Mouse (Mus musculus): Measurements from ENCODE around the gene Galp.
"Not testable (repeated sequence)": the region's sequence is repeated elsewhere in the genome, so short reads cannot be mapped to it uniquely, and the experiment has no call there.

The Galp gene

DNA sequence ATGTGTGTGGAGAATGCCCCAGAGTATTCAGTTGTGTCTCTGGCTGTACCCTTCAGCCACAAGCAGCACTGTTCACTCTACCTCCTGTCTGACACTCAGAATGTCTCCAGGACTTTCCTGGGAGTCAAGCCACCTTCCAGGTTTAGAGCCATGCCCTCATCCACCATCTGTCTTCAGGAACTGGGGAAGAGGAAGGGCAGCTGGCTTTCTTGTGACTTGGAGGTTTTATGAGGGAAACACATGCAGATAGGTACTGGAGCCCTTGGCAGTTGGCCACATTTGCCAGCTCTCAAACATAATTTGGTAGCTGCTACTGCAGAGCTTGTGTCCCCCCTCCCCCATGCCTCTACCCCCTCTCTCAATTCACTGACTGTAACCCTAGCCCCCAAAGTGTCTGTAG lies 17.9 kb upstream of the Galp start:
- DNase-seq (ENCODE audit: low spot score in 2 of 2): no peak

DNA sequence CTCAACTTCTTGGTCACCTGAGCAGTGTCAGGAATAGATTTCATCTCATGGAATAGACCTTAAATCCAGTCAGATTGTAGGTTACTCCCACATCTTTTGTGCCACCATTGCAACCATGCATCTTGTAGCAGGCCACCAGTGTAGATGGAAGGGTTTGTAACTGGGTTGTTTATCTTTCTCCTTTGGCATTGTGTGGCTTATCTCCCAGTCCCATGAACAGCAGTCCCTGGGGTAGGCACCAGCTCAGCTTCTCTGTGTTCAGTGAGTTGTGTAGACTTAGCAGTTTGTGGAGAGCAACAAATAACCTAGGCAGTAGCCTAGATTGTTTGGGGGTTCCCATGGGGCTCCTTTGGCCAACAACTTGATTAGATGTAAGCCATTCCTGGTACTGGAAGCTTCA lies 14.0 kb upstream of the Galp start:
- no peak for DNase-seq (ENCODE audit: low spot score in 2 of 2)

DNA sequence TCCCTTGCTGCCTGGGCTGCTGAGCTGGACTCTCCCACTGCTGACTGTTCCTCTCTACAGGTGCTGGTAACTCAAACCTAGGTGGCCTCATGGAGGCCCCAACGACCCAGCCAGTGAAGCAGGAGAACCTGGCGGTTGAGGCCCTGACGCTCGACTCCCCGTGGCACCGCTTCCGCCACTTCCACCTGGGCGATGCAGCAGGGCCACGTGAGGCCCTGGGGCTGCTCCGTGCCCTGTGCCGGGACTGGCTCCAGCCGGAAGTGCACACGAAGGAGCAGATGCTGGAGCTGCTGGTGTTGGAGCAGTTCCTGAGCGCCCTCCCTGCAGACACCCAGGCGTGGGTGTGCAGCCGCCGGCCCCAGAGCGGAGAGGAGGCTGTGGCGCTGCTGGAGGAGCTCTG lies 13.1 kb upstream of the Galp start:
- no peak for DNase-seq (ENCODE audit: low spot score in 2 of 2)

DNA sequence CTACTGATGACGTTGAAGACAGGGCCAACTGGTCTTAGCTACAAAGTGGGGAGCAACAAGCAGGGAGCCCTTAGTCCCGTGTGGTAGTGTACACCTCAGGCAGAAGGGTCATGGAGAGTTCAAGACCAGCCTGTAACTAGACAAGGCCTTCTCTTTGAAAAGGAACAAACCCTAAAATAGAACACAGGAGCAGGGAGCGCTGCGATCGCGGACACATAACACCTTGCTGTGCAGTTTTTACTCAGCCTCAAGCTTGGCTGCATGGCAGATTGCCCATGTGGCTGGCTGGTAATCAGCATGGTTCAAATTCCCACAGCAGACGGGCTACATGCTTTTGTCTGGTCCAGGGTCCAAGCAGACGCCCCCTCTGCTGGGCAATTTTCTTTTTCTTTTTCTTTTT lies 12.4 kb upstream of the Galp start:
- no peak for DNase-seq (ENCODE audit: low spot score in 2 of 2)

DNA sequence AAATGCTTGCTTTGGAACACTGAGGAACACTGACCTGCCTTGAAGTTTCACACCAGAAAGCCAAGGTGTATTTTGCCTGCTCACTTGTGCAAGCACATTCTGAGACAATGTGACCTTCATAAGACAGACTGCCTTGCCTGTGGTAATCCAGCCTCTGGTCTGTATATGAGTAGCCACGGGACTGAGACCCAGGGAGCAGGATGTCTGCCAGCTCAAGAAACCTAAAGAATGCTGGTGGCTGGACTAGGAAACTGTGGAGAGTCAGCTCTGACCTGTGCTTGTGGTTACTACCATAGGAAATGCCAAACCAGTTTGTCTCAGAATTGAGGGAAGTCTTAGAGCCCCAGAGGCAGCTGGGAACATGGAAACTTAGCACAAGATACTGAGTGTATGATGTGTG lies 11.5 kb upstream of the Galp start:
- DNase-seq (ENCODE audit: low spot score in 2 of 2): no peak

DNA sequence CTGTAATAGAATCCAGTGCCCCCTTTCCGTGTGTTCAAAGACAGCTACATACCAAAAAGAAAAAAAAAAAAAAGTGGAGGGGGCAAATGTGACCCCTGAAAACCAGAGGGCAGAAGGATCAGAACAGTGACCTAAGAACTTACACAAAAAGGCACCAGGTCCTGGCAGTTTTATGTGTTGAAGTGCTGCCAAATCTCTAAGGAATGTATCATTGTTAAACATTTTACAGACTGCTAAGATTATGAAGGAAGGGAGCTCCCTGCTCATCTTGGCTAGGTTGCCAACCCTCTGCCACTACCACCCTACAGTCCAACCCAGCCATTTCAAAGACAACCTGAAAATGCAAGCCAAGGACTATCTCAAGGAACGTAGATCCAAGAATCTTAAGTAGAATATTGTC lies 10.7 kb upstream of the Galp start:
- DNase-seq (ENCODE audit: low spot score in 2 of 2): no peak

DNA sequence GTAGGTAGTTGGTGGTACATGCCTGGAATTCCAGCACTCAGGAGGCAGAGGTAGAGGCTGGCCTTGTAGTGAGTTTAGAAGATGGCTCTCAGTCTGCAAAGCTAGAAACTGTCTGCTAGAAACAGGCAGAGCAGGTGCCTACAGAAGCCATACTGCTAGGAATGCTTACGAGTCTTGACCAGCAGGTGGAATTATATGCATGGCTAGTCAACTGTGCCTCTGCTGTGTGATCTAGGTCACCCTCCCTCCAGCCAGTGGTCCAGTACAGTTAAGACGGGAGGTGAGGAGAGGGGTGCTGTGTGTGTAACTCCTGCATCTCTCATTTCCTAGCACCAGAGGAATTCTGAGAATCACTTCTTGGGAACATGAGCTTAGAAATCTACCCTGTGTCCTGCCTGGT lies 10.1 kb upstream of the Galp start:
- DNase-seq (ENCODE audit: low spot score in 2 of 2): no peak

DNA sequence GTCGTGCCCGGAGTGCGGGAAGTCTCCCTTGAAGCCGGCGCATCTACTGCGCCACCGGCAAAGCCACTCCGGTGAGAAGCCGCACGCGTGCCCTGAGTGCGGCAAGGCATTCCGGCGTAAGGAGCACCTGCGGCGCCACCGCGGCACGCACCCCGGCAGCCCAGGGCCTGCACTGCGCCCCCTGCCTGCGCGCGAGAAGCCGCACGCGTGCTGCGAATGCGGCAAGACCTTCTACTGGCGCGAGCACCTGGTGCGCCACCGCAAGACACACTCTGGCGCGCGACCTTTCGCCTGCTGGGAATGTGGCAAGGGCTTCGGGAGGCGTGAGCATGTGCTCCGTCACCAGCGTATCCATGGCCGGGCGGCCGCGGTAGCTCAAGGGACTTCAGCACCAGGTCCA lies 7.3 kb upstream of the Galp start:
- DNase-seq (ENCODE audit: low spot score in 2 of 2): no peak

DNA sequence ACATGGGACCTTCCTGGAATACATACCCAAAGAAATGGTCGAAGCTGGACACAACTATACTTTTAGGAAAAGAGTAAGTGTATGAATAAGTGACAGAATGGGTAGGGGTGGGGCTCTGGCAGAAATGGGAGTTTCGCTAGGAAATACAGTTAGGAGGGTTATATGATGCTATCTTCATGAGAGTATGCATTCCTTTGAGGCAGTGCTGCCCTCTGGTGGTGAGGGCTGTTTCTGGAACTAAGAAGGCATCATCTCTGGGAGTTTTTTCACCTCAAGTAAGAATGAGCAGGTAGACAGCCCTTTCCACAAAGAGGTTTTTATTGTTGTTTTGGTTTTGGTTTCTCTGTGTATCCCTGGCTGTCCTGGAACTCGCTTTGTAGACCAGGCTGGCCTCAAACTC lies 5.5 kb upstream of the Galp start:
- peak; percentile 46 to 73 for DNase-seq (ENCODE audit: low spot score in 2 of 2)

DNA sequence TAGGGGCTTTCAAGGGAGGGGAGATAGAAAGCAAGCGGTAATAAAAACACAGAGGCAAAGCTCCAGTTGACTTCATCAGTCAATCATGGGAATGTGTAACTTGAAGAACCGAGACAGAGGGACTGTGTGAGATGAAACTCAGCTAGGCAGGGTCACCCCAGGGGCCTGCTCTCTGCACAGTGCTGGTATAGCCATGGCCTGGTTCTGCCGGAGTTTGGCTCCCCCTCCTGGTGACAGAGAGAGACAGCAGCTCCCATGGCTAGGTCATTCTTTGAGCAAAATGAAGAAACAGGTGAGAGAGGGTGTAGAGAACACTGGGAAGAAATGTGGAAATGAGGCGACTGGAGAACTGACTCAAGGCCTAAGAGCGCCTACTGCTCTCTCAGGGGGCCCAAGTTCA lies 2.8 kb upstream of the Galp start:
- peak in 1 of 2 experiments; percentile 52 for DNase-seq (ENCODE audit: low spot score in 2 of 2)

DNA sequence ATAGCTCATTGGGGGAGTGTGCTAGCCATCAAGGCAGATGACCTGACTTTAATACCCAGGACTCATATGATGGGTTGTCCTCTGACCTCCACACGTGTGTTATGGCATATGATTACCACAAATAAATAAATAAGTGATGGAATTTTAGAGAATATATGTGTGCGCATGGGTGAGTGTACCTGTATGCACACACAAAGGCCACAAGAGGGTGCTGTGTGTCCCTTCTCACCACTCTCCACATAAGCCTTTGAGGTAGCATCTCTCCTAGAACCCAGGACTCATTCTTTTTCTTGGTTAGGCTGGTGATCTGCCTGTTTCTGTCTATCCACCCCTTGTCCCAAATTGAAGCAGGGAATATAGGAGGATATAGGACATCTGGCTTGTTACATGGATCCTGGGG lies 1.1 kb upstream of the Galp start:
- DNase-seq (ENCODE audit: low spot score in 2 of 2): no peak

DNA sequence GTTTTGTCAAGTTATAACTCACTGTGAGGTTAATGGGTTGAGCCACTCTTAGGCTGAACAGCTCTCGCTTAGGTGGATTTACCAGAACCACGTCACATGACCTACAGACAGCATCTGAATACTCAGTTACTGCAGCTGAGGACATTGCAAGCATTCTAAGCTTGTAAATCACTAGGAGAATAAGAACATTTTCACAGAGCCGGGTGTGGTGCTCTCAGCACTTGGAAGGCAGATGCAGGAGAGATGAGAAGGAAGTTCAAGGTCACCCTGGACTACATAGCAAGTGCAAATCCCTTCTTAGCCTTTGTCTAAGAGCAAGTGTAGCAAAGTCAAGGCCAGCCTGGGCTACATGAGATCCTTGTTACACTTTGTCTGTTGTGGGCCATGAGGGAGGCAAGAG lies 7.3 kb downstream of the Galp start:
- no peak for DNase-seq (ENCODE audit: low spot score in 2 of 2)

DNA sequence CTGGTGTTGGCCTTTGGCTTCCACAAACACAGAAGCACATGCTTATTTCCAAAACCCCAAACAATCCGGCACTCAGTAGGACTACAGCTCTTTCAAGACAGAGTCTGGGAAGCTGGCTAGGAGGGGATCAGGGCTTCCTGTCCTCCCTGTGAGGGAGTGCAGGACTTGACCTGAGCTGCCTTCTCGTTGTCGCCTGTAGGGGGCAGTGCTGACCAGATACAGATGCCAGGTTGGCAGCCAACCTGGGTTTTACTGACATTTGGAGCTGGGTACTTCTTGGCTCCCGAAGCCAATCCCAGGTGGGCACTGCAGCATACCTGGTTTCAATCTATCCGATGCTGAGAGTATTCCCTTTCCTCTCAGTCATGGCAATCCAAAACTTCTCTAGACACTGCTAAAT lies 16.3 kb downstream of the Galp start:
- no peak for DNase-seq (ENCODE audit: low spot score in 2 of 2)

DNA sequence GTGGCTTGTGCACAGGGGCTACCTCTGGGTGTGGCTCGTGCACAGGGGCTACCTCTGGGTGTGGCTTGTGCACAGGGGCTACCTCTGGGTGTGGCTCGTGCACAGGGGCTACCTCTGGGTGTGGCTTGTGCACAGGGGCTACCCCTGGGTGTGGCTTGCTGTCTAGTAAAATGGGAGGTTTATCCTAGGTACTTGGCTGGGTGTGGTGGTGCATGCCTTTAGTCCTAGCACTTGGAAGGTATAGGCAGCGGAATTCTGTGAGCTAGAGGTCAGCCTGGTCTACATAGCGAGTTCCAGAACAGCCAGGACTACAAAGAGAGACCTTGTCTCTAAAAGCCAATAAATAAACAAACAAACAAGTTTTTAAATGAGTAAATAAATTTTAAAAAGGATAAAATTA lies 17.8 kb downstream of the Galp start:
- not testable (repeated sequence) for DNase-seq (ENCODE audit: low spot score in 2 of 2)

DNA sequence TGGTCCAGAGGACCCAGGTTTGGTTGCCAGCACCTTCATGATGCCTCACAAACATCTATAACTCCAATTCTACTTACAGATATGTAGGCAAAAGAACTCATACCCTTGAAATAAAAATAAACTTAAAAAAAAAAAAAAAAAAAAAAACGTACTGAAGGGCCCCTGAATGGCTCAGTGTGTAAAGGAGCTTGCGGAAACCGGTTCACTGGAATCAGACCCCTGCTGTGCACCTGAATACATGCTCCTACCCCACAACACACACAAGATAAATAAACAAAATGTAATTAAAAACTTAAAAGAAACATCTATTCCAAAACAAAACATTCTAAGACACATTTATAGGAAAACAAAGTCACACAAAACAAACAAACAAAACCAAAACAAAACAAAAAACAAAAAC lies 23.3 kb downstream of the Galp start:
- no peak for DNase-seq (ENCODE audit: low spot score in 2 of 2)

DNA sequence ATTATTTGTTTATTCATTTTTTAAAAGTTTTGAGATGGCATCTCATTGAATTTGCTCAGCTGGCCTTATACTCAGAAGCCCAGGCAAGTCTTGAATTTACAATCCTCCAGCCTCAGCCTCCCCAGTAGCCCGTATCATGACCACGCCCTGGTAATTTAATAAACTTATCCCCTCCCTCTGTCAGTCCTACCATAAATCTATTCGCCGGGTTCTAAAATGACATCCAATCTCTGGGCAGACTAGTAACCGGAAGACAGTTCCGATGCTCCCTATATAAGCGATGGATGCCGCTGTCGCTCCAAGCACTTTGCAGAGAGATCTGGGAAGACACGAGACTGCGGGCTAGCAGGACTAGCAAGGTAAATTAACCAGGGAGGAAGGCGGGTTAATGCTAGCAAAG lies 25.1 kb downstream of the Galp start, which contains the start of gene Zscan5b:
TSS of gene Zscan5b (plus strand) at position 301 of the 400 bp plus-strand sequence.
- no peak for DNase-seq (ENCODE audit: low spot score in 2 of 2)

DNA sequence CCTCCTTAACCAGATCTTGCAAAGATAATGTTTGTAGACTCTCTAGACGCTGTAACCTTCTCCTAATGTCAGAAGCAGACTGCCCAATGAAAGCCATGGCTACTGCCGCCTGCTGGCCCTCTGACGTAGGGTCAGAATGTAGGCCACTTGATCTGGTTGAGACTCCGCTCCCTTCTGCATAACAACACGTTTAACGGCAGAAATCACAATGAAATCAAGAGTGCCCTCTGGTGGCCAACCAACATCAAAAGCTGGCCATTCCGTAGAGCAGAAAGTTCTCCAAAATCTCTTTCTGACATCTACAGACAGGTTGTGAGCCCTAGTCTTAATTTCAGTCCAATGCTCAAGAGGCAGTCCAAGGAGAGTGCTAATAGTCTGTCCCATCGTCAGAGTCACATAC lies 31.6 kb downstream of the Galp start:
- not testable (repeated sequence) for DNase-seq (ENCODE audit: low spot score in 2 of 2)

DNA sequence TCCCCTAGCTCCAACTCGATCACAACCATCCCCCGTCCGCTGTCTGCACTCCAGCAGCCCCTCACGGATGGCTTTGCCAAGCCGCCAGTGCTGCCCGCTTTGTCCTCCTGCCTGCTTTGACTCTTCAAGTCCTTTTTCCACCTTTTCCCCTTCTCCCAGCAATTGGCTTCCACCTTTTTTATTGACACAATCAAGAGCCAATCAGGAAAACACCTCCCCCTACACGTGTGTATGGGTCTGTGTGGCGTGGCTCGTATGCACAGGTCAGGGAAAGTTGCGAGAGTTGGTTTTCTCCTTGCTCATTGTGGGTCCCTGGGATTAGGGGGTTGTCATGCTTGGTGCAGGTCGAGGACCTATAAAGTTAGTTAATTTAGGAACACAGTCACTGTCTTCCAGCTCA lies 42.9 kb downstream of the Galp start:
- DNase-seq (ENCODE audit: low spot score in 2 of 2): no peak

DNA sequence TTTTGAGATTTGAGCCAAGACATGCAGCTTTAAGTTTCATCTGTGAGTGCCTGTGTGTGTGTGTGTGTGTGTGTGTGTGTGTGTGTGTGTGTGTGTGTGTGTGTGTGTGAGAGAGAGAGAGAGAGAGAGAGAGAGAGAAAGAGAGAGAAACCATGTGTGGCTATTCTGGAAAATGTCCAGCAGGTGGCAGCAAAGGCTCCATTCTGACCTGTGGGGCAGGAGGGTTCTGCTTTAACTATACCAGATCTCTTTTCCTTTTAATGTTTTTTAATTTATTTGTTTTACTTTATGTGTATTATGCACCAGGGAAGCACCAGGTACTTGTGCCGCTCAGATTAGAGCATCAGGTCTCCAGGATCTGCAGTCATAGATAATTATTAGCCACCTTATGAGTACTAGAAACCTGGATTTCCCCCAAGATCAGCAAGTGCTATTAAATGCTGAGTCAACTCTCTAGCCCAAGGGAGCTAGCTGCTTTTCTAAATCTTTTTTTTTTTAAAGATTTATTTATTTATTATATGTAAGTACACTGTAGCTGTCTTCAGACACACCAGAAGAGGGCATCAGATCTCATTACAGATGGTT lies 44.0 kb downstream of the Galp start:
- DNase-seq (ENCODE audit: low spot score in 2 of 2): peak in 1 of 2 experiments; percentile 21

DNA sequence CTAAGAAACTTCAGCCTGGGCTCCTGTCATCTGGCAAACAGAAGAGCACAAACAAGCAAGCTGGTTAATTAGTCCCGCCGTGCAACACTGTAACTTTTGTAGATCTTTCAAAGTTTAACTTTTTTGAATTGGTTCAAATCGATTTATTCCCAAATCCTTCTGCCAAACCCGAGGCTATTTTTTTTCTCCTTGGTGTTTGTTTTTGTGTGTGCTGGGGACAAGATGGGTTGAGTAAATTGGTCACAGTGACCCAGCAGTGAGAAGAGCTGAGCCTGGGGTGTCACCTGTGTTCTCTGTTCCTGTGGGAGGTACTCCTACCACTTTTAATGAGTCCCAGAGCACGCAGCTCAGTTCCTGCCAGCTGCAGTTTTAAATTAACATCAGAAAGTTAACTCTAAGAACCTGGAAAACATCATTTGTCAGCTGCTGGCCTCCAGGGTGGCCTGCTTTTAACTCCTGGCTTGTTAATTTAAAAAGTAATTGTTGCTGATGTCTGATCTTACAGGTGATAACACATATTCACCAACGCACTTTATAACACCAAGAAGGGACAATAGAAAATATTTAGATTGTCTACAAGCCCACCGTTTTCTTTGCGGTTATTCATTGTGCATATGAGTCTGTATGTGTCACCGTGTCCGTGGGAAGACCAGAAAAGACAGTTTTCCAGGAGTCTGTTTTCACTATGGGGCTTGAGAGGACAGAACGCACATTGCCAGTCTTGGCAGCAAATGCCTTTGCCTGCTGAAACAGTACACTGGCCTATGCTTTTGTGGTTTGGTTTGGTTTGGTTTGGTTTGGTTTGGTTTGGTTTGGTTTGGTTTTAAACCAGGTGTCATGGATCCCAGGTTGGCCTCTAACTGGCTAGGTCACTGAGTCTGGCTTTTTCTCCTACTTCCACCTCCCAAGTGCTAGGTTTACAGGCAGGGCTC lies 47.7 kb downstream of the Galp start:
- DNase-seq (ENCODE audit: low spot score in 2 of 2): no peak

DNA sequence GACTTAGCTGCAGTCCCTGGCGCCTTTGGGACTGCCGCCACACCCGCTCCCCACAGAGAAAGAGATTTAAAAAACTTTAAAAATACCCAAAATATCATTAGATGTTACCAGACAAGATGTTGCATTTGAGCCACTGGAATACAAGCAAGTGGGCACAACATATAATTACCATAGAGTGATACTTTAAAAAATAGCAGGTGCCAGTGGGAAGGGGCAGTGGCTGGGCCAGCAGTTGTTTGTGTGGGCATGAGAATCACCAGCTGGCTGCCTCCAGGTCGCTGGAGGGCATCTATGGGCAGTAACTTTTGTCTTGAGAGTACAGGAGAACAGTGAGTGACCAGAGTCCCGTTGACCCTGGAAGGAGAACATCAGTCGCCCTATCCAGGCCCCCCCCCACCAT lies 55.5 kb downstream of the Galp start, which contains the start of gene Epp13:
TSS of gene Epp13 (plus strand) at position 301 of the 400 bp plus-strand sequence.
- DNase-seq (ENCODE audit: low spot score in 2 of 2): no peak

DNA sequence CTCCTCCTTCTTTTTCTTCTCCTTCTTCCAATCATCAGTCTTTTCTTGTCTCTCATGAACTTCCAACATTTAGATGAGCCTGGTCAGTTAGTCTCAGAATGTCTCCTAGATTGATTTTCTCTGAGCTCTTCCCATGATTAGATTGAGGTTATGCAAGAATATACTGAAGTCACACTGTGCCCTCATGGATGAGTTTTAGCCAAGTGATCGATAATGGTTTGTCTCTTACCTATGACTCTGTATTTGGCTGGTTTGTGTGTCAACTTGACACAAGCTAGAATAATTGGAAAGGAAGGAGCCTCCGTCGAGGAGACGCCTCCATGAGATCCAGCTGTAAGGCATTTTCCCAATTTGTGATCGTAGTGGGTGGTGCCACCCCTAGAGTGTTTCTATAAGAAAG lies 57.6 kb downstream of the Galp start:
- DNase-seq (ENCODE audit: low spot score in 2 of 2): no peak

DNA sequence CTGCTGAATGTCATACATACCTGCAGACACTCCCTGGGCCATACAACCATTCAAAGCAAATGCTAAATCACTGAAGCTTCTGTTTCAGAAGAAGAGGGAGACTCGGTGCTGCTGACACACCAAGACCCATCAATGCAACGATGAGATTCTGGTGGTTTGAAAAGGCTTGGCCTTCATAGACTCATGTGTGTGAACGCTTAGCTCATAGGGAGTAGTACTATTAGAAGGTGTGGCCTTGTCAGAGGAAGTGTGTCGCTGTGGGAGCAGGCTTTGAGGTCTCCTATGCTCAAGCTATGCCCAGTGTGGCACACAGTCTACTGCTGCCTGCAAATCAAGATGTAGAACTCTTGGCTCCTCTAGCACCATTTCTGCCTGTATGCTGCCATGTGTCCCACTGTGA lies 60.5 kb downstream of the Galp start:
- no peak for DNase-seq (ENCODE audit: low spot score in 2 of 2)

All from spleen, postnatal 14 days (tissue).